Mouse (Mus musculus): Measurements from ENCODE around the gene Cib2.

- no peak for TF ChIP-seq CTCF (IDR thresholded peaks at IDR 0.05; ENCODE audit: borderline replicate concordance, insufficient read depth, low read length)
- no peak for TF ChIP-seq POLR2A (IDR thresholded peaks at IDR 0.05; ENCODE audit: low read depth, low read length)
Observed at GRCm38 (mm10) chr9:54566958-54567357, 6.9 kb upstream of the Cib2 start.

Data from embryonic fibroblast, embryonic 13.5 days (primary cell).